Mouse (Mus musculus): ENCODE results near the gene Pou2f1.

GRCm38 (mm10) chr1:165913720-165914415 is 88.6 kb downstream of the Pou2f1 start:
- no peak for TF ChIP-seq POLR2A (IDR thresholded peaks at IDR 0.05; ENCODE audit: low read depth, low read length)
- TF ChIP-seq CTCF (IDR thresholded peaks at IDR 0.05; ENCODE audit: borderline replicate concordance, insufficient read depth, low read length): no peak

All from embryonic fibroblast, embryonic 13.5 days (primary cell).